In genomic region chr5:122654268-122654573, GRCm38 (mm10) we compare ENCODE assay signal across 11 mouse cellular contexts. TPM values are rescaled to one million over a fixed set of nuclear protein-coding genes. Genes with fewer than 3 reads are reported as not detected.
DNase-seq lines count a peak whose midpoint lies in the region; ATAC-seq lines count a peak whose summit lies in the region.
"Had no signal": no experiment of that assay in that cellular context is flagged by ENCODE, and none has a peak within 500 bp of the region (broad histone marks: within the 10 kb centered on the region; RNA-seq: fewer than 3 reads in every experiment).

No protein-coding gene starts in this region.

- peaks cover 9% of the 10 kb centered on the region; the same call in 1 of the 2 replicates for H3K4me1 ChIP-seq in kidney, embryonic 14.5 days (ENCODE audit: control insufficient read depth, insufficient read depth, low read length)
- peaks cover 12% of the 10 kb centered on the region for H3K4me1 ChIP-seq in embryonic facial prominence, embryonic 14.5 days (ENCODE audit: control insufficient read depth, insufficient read depth, low read length)
- peaks cover 24% of the 10 kb centered on the region for H3K4me1 ChIP-seq in hindbrain, embryonic 12.5 days
- peaks cover 26% of the 10 kb centered on the region for H3K4me1 ChIP-seq in midbrain, embryonic 15.5 days
- peaks cover 51% of the 10 kb centered on the region for H3K4me1 ChIP-seq in liver, embryonic 12.5 days

- no peak overlapping the region for H3K9ac ChIP-seq in kidney, embryonic 14.5 days (ENCODE audit: low read depth, low read length)
- H3K9ac ChIP-seq in embryonic facial prominence, embryonic 14.5 days (ENCODE audit: low read depth, low read length): no peak overlapping the region
- H3K9ac ChIP-seq in hindbrain, embryonic 12.5 days: no peak overlapping the region
- no peak overlapping the region for H3K9ac ChIP-seq in midbrain, embryonic 15.5 days
- H3K9ac ChIP-seq in liver, embryonic 12.5 days: no peak overlapping the region

- no peaks in the 10 kb centered on the region for H3K27me3 ChIP-seq in kidney, embryonic 14.5 days (ENCODE audit: control insufficient read depth, insufficient read depth, low read length)
- no peaks in the 10 kb centered on the region for H3K27me3 ChIP-seq in embryonic facial prominence, embryonic 14.5 days (replicated peaks; ENCODE audit: control insufficient read depth, insufficient read depth, low read length)
- no peaks in the 10 kb centered on the region for H3K27me3 ChIP-seq in hindbrain, embryonic 12.5 days
- H3K27me3 ChIP-seq in midbrain, embryonic 15.5 days (replicated peaks): no peaks in the 10 kb centered on the region
- 0 out of 2 replicates have a peak, but pooled peaks cover 14% of the 10 kb centered on the region for H3K27me3 ChIP-seq in liver, embryonic 12.5 days (replicated peaks)

- peak overlapping the region; percentile 60 for H3K27ac ChIP-seq in kidney, embryonic 14.5 days (ENCODE audit: low read depth, low read length)
- H3K27ac ChIP-seq in embryonic facial prominence, embryonic 14.5 days (replicated peaks; ENCODE audit: low read depth, low read length): peak overlapping the region; percentile 39; the same call in 1 of the 2 replicates
- peak overlapping the region; percentile 83 for H3K27ac ChIP-seq in hindbrain, embryonic 12.5 days
- H3K27ac ChIP-seq in midbrain, embryonic 15.5 days: peak overlapping the region; percentile 84
- no peak overlapping the region for H3K27ac ChIP-seq in liver, embryonic 12.5 days
- H3K27ac ChIP-seq: macrophage had no signal

- H3K4me3 ChIP-seq in kidney, embryonic 14.5 days (ENCODE audit: low read length): no peak overlapping the region
- H3K4me3 ChIP-seq in embryonic facial prominence, embryonic 14.5 days (ENCODE audit: low read depth, low read length): no peak overlapping the region
- no peak overlapping the region for H3K4me3 ChIP-seq in hindbrain, embryonic 12.5 days
- H3K4me3 ChIP-seq in midbrain, embryonic 15.5 days: no peak overlapping the region
- H3K4me3 ChIP-seq in liver, embryonic 12.5 days: no peak overlapping the region
- H3K4me3 ChIP-seq: erythroblast, embryonic 14.5 days had no signal

- WGBS in kidney, embryonic 14.5 days: 43% methylated on average over 5 of the region's 5 CpGs
- 50% methylated on average over 5 of the region's 5 CpGs for WGBS in embryonic facial prominence, embryonic 14.5 days
- WGBS in hindbrain, embryonic 12.5 days: 50% methylated on average over 5 of the region's 5 CpGs
- 29% methylated on average over 5 of the region's 5 CpGs for WGBS in midbrain, embryonic 15.5 days
- 66% methylated on average over 5 of the region's 5 CpGs for WGBS in liver, embryonic 12.5 days (ENCODE audit: insufficient replicate concordance)

- DNase-seq in kidney, postnatal 36 days: no peak
- no peak for DNase-seq in embryonic facial prominence, embryonic 14.5 days (ENCODE audit: low spot score)
- DNase-seq in testis, postnatal 10 days (ENCODE audit: low spot score): no peak
- DNase-seq: adrenal gland, postnatal 14 days had no signal

- ATAC-seq in kidney, embryonic 14.5 days (ENCODE audit: low FRiP score, low TSS enrichment): peak; percentile 61
- ATAC-seq in embryonic facial prominence, embryonic 14.5 days (ENCODE audit: low read depth): no peak
- ATAC-seq in hindbrain, embryonic 12.5 days (ENCODE audit: low FRiP score): no peak; the same call in 1 of the 2 replicates
- ATAC-seq in midbrain, embryonic 15.5 days (replicated peaks): 0 out of 2 replicates have a peak, but pooled peaks have one; percentile 15
- no peak for ATAC-seq in CD4-positive, CD25-positive, alpha-beta regulatory T cell, adult 4 months
- ATAC-seq in liver, embryonic 12.5 days: no peak

- H3K9me3 ChIP-seq in kidney, embryonic 14.5 days (ENCODE audit: control insufficient read depth, low read length): no peaks in the 10 kb centered on the region
- H3K9me3 ChIP-seq in embryonic facial prominence, embryonic 14.5 days (ENCODE audit: control insufficient read depth, low read length): no peaks in the 10 kb centered on the region
- H3K9me3 ChIP-seq in hindbrain, embryonic 12.5 days (replicated peaks): no peaks in the 10 kb centered on the region
- no peaks in the 10 kb centered on the region for H3K9me3 ChIP-seq in midbrain, embryonic 15.5 days
- H3K9me3 ChIP-seq in liver, embryonic 12.5 days (replicated peaks): no peaks in the 10 kb centered on the region

- H3K36me3 ChIP-seq in kidney, embryonic 14.5 days (ENCODE audit: control insufficient read depth, insufficient read depth, low read length): no peaks in the 10 kb centered on the region
- H3K36me3 ChIP-seq in embryonic facial prominence, embryonic 14.5 days (ENCODE audit: control insufficient read depth, insufficient read depth, low read length): no peaks in the 10 kb centered on the region
- H3K36me3 ChIP-seq in hindbrain, embryonic 12.5 days: no peaks in the 10 kb centered on the region
- H3K36me3 ChIP-seq in midbrain, embryonic 15.5 days (replicated peaks): no peaks in the 10 kb centered on the region
- H3K36me3 ChIP-seq in liver, embryonic 12.5 days: no peaks in the 10 kb centered on the region

- H3K4me2 ChIP-seq in kidney, embryonic 14.5 days (replicated peaks; ENCODE audit: low read depth, low read length): no peak overlapping the region
- H3K4me2 ChIP-seq in embryonic facial prominence, embryonic 14.5 days (ENCODE audit: low read depth, low read length): no peak overlapping the region
- no peak overlapping the region for H3K4me2 ChIP-seq in hindbrain, embryonic 12.5 days (replicated peaks)
- no peak overlapping the region for H3K4me2 ChIP-seq in midbrain, embryonic 15.5 days
- no peak overlapping the region for H3K4me2 ChIP-seq in liver, embryonic 12.5 days

RNA-seq across cellular contexts. Expression of gene P2rx7, which starts 10.5 kb away (rescaled TPM):
- 0.56 and 1.1 TPM in 2 replicates for polyA plus RNA-seq in kidney, embryonic 14.5 days (2014; fragmentation: Nextera tagmentation; extraction: Ambion mirVana)
- 2.1 and 2.3 TPM in 2 replicates for polyA plus RNA-seq in embryonic facial prominence, embryonic 14.5 days (2014; fragmentation: Nextera tagmentation; extraction: Ambion mirVana)
- polyA plus RNA-seq in hindbrain, embryonic 12.5 days (2016; fragmentation: Nextera tagmentation; extraction: Ambion mirVana): 3.3 and 4.0 TPM in 2 replicates
- 2.9 and 3.0 TPM in 2 replicates for polyA plus RNA-seq in midbrain, embryonic 15.5 days (2015; fragmentation: Nextera tagmentation; extraction: Ambion mirVana)
- 100 to 1,000 TPM in 1 of 2 experiments, 10 to 100 TPM in 1; 64.6 to 103 TPM for polyA plus RNA-seq in CD4-positive, CD25-positive, alpha-beta regulatory T cell, adult 4 months (2017; shearing (Covaris generic))
- 1.1 and 1.2 TPM in 2 replicates for polyA plus RNA-seq in liver, embryonic 12.5 days (2016; fragmentation: Nextera tagmentation; extraction: Ambion mirVana)
- polyA plus RNA-seq: erythroblast, embryonic 14.5 days had no signal

RNA-seq across cellular contexts. Expression of gene Ift81, which starts 39.9 kb away (rescaled TPM):
- 34.1 and 46.0 TPM in 2 replicates for polyA plus RNA-seq in kidney, embryonic 14.5 days (2014; fragmentation: Nextera tagmentation; extraction: Ambion mirVana)
- polyA plus RNA-seq in embryonic facial prominence, embryonic 14.5 days (2014; fragmentation: Nextera tagmentation; extraction: Ambion mirVana): 36.7 and 38.7 TPM in 2 replicates
- 60.6 and 62.0 TPM in 2 replicates for polyA plus RNA-seq in hindbrain, embryonic 12.5 days (2016; fragmentation: Nextera tagmentation; extraction: Ambion mirVana)
- polyA plus RNA-seq in midbrain, embryonic 15.5 days (2015; fragmentation: Nextera tagmentation; extraction: Ambion mirVana): 64.1 and 75.6 TPM in 2 replicates
- 1 to 10 TPM; 6.6 to 7.8 TPM for polyA plus RNA-seq in CD4-positive, CD25-positive, alpha-beta regulatory T cell, adult 4 months (2017; shearing (Covaris generic))
- polyA plus RNA-seq in liver, embryonic 12.5 days (2016; fragmentation: Nextera tagmentation; extraction: Ambion mirVana): 4.6 and 7.0 TPM in 2 replicates
- polyA plus RNA-seq: erythroblast, embryonic 14.5 days had no signal

RNA-seq across cellular contexts. Expression of gene P2rx4, which starts 53.1 kb away (rescaled TPM):
- polyA plus RNA-seq in kidney, embryonic 14.5 days (2014; fragmentation: Nextera tagmentation; extraction: Ambion mirVana): 14.0 and 14.8 TPM in 2 replicates
- polyA plus RNA-seq in embryonic facial prominence, embryonic 14.5 days (2014; fragmentation: Nextera tagmentation; extraction: Ambion mirVana): 20.1 and 22.2 TPM in 2 replicates
- polyA plus RNA-seq in hindbrain, embryonic 12.5 days (2016; fragmentation: Nextera tagmentation; extraction: Ambion mirVana): 15.2 and 15.4 TPM in 2 replicates
- polyA plus RNA-seq in midbrain, embryonic 15.5 days (2015; fragmentation: Nextera tagmentation; extraction: Ambion mirVana): 14.5 and 14.7 TPM in 2 replicates
- polyA plus RNA-seq in CD4-positive, CD25-positive, alpha-beta regulatory T cell, adult 4 months (2017; shearing (Covaris generic)): 10 to 100 TPM; 41.2 to 68.7 TPM
- 25.6 and 27.1 TPM in 2 replicates for polyA plus RNA-seq in liver, embryonic 12.5 days (2016; fragmentation: Nextera tagmentation; extraction: Ambion mirVana)

Comparison
In these comparisons a context has a peak if more than half of its experiments do, and no peak if none do; other contexts are left out.
1. ATAC-seq: peak in kidney, embryonic 14.5 days (single experiment) and midbrain, embryonic 15.5 days (single experiment); none in embryonic facial prominence, embryonic 14.5 days (single experiment), hindbrain, embryonic 12.5 days (single experiment), CD4-positive, CD25-positive, alpha-beta regulatory T cell, adult 4 months (single experiment) and liver, embryonic 12.5 days (single experiment).
2. RNA of gene P2rx7, which starts 10.5 kb away (polyA plus RNA-seq): 64.6 to 103 TPM in CD4-positive, CD25-positive, alpha-beta regulatory T cell, adult 4 months; 3.3 to 4.0 TPM in hindbrain, embryonic 12.5 days, 2.9 to 3.0 TPM in midbrain, embryonic 15.5 days, 2.1 to 2.3 TPM in embryonic facial prominence, embryonic 14.5 days, 1.1 to 1.2 TPM in liver, embryonic 12.5 days and 0.56 to 1.1 TPM in kidney, embryonic 14.5 days; every median in the first group is over 10 times any median in the second.